Mouse (Mus musculus) E14TG2a.4 (cell line): Measurements from ENCODE around the gene Scaf1.

Source experiments
- CTCF ChIP-seq: conservative IDR thresholded peaks from 2 replicates; pipeline ENCODE4 v1.5.1; 2014; ENCODE audit warnings: low read length
- POU5F1 ChIP-seq: IDR thresholded peaks from 2 replicates; pipeline ENCODE4 v1.6.1; 2014; ENCODE audit warnings: low read length, borderline replicate concordance

DNA sequence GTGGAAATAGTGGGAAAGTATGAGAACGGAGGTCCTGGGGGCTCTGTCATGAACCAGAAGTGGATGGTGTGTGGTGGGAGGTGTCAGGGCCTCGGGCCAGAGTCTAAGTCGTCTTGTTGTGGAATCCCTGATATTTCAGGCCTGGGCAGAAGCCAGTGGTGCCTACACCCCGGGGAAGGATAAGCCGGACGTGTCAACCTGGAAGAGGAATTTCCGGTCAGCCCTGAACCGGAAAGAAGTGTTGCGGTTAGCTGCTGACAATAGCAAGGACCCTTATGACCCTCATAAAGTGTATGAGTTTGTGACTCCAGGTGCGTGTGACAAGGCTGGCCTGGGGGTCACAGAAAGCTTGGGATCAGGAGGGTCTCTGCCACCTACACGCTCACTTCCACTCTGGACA lies 16.4 kb downstream of the Scaf1 start:
- TF ChIP-seq CTCF (no peak), POU5F1 (no peak)
